Mouse (Mus musculus) heart, embryonic 11.5 days (tissue): ENCODE measurements around the gene Otogl. TPM values are rescaled to one million over a fixed set of nuclear protein-coding genes. Genes with fewer than 3 reads are reported as not detected.
"Not testable (repeated sequence)": the region's sequence is repeated elsewhere in the genome, so short reads cannot be mapped to it uniquely, and the experiment has no call there.

Experiments used
- ATAC-seq: fragments of 200-750 bp; cut with Nextera tagmentation; replicated peaks from 2 replicates; pipeline ENCODE4 v1.8.0; 2017; ENCODE audit warnings: moderate library complexity; ENCODE audit not compliant: insufficient number of reproducible peaks, low FRiP score, low TSS enrichment
- H3K27ac ChIP-seq: fragments of 300-500 bp; sonication (generic); 2 replicates; pipeline ENCODE4 v1.5.1; 2014; ENCODE audit warnings: mild to moderate bottlenecking, low read depth, low read length
- H3K27me3 ChIP-seq: fragments of 300-500 bp; sonication (generic); 2 replicates; pipeline ENCODE4 v1.6.1; 2014; ENCODE audit warnings: mild to moderate bottlenecking, low read length, mixed read lengths; ENCODE audit not compliant: control insufficient read depth, insufficient read depth
- H3K36me3 ChIP-seq: fragments of 300-500 bp; sonication (generic); 2 replicates; pipeline ENCODE4 v1.6.1; 2014; ENCODE audit warnings: mild to moderate bottlenecking, low read length, moderate library complexity, mixed read lengths; ENCODE audit not compliant: control insufficient read depth, insufficient read depth
- H3K4me1 ChIP-seq: fragments of 300-500 bp; sonication (generic); 2 replicates; pipeline ENCODE4 v1.6.1; 2014; ENCODE audit warnings: low read length; ENCODE audit not compliant: control insufficient read depth, insufficient read depth
- H3K4me2 ChIP-seq: fragments of 300-500 bp; sonication (generic); 2 replicates; pipeline ENCODE4 v1.6.1; 2014; ENCODE audit warnings: mild to moderate bottlenecking, moderate library complexity
- H3K4me3 ChIP-seq: fragments of 300-500 bp; sonication (generic); 2 replicates; pipeline ENCODE4 v1.5.1; 2014; ENCODE audit warnings: low read depth, low read length
- H3K9ac ChIP-seq: fragments of 300-500 bp; sonication (generic); 2 replicates; pipeline ENCODE4 v1.6.1; 2014; ENCODE audit warnings: mild to moderate bottlenecking, low read depth, low read length, moderate library complexity
- H3K9me3 ChIP-seq: fragments of 300-500 bp; sonication (generic); replicated peaks from 2 replicates; pipeline ENCODE4 v1.6.1; 2016; ENCODE audit warnings: low read length; ENCODE audit not compliant: control insufficient read depth
- WGBS: fragments of 180-500 bp; shearing (Covaris S2); extraction: QIAGEN DNeasy Blood & Tissue Kit; methylation state at CpG from one replicate; pipeline ENCODE4 v1.1.7; 2014; ENCODE audit not compliant: insufficient replicate concordance; 5-methylcytosine and 5-hydroxymethylcytosine counted together
- polyA plus RNA-seq: library from polyadenylated mRNA; unstranded; fragments of >200 nt; fragmentation: Nextera tagmentation; extraction: Ambion mirVana; gene quantifications from 2 replicates; pipeline ENCODE4 v1.2.1, GENCODE M21; 2014

Gene Otogl
- polyA plus RNA-seq, 1 experiment from 2014 or later, result 0.27 TPM

DNA sequence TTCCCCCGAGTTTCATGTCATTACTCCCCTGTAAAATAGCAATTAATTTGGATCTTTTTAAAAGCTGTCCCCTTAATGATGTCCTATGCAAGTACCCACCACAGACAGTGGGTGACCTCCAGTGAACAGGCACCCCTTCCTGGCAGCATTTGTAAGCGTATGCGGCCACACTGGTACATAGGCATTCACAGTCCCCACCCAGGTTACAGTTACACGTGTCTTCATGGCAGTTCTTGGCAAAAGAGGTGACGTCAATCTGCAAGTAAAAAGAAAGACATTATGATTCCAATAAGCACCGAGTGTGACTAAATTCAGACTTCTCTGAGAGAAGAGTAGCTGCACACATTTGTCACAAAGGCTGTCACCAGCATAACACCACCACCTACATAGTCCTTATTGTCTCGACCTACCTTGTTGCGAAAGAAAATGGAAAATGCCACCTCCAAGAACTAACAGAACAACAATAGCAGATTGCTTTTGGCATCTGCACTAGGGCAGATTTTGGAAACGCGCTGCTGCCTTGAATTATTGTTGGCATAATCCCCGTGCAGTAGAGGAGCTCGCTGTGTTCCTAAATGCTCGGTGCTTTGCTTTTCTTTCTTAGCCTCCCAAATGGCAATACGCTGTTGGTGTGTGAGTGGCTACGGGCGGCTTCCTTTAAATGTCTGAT is 98.0 kb downstream of the Otogl start:
- no peaks in the 10 kb centered on the region for H3K9me3 ChIP-seq
- no peak overlapping the region for H3K27ac ChIP-seq
- WGBS, result 84% methylated on average over 16 of the region's 16 CpGs

GRCm38 (mm10) chr10:107810649-107811398 is 101.1 kb downstream of the Otogl start:
- Histone ChIP-seq H3K27ac (no peak overlapping the region), H3K4me3 (no peak overlapping the region), H3K9me3 (no peaks in the 10 kb centered on the region), H3K4me1 (no peaks in the 10 kb centered on the region), H3K9ac (no peak overlapping the region), H3K36me3 (no peaks in the 10 kb centered on the region), H3K4me2 (no peak overlapping the region), H3K27me3 (no peaks in the 10 kb centered on the region)
- no peak for ATAC-seq
- WGBS, result 70% methylated on average over 6 of the region's 6 CpGs

More for the DNA sequence above, 98.0 kb downstream of the Otogl start:
- no peak overlapping the region for H3K9ac ChIP-seq
- no peak for ATAC-seq
- no peak overlapping the region for H3K4me2 ChIP-seq
- H3K4me1 ChIP-seq, result no peaks in the 10 kb centered on the region
- no peaks in the 10 kb centered on the region for H3K27me3 ChIP-seq
- no peak overlapping the region for H3K4me3 ChIP-seq
- H3K36me3 ChIP-seq, result no peaks in the 10 kb centered on the region

DNA sequence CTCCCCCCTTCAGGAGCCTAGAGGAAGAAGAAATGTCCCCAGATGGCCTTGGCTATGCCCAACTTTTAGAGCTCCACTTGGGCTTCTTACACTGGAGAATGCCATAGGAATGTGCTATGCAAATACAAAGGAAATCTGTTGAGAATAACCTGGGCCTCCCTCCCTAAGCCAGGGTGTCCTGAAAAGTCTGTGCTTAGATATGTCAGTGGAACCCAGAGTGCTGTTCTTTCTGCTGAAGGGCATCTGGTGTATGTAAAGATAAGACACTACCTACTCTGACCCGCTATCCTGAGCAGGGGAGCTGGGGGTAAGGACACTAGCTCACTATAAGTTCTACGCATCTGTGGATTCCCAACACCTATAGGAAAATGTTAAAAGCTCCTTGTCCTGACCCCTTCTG is 106.7 kb downstream of the Otogl start:
- H3K4me3 ChIP-seq, result no peak overlapping the region
- WGBS, result 27% methylated on average over 2 of the region's 2 CpGs

GRCm38 (mm10) chr10:107804285-107804684 is 107.6 kb downstream of the Otogl start:
- not testable (repeated sequence) for H3K27me3 ChIP-seq, H3K27ac ChIP-seq, H3K9ac ChIP-seq, ATAC-seq, H3K4me1 ChIP-seq, H3K36me3 ChIP-seq, H3K4me3 ChIP-seq, H3K9me3 ChIP-seq, H3K4me2 ChIP-seq
- WGBS, result 74% methylated on average over 2 of the region's 2 CpGs

More for the DNA sequence above, 106.7 kb downstream of the Otogl start:
- no peak overlapping the region for H3K9ac ChIP-seq
- H3K4me1 ChIP-seq, result peaks cover 9% of the 10 kb centered on the region
- H3K4me2 ChIP-seq, result no peak overlapping the region
- H3K36me3 ChIP-seq, result no peaks in the 10 kb centered on the region
- H3K27me3 ChIP-seq, result no peaks in the 10 kb centered on the region
- peak overlapping the region; percentile 30 for H3K27ac ChIP-seq
- ATAC-seq, result peak; percentile 39; the same call in 1 of the 2 replicates
- H3K9me3 ChIP-seq, result no peaks in the 10 kb centered on the region

DNA sequence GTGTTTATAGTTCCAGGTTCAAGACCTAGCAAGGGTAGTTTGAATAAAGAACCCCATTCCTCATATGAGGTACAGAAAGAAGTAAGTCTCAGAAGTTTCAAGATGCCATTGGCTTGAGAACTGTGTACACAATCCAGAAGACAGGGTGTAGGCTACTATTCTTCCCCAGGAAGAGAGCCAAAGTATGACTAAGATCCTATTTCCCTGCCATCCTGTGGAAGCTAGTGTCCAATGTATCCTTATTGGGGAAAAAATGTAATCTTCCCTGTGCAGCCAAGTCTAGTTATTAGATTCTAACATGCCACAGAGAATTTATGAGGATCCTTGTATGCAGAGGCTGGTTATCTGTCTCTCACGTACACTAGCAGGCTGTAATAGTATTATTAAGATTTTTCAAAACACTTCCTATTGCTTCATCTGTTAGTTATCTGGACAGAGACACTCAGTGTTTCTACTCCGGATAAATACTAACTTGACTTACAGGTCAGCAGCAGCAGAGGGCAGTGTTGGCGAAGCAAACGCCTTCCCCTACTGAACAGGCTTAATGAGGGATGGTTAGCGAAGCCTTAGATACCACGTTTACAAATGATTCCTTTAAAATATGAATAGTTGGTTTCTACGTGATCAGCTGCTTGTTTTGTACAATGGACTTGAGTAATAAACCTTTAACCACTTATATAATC is 112.1 kb downstream of the Otogl start:
- Histone ChIP-seq H3K4me3 (no peak overlapping the region), H3K27ac (no peak overlapping the region), H3K36me3 (no peaks in the 10 kb centered on the region), H3K4me2 (no peak overlapping the region), H3K27me3 (no peaks in the 10 kb centered on the region), H3K9me3 (no peaks in the 10 kb centered on the region), H3K9ac (no peak overlapping the region), H3K4me1 (peaks cover 2% of the 10 kb centered on the region)
- ATAC-seq, result no peak; the same call in 1 of the 2 replicates
- WGBS, result 9% methylated on average over 7 of the region's 7 CpGs

- no peak for ATAC-seq
- H3K4me2 ChIP-seq, result no peak overlapping the region
- no peaks in the 10 kb centered on the region for H3K27me3 ChIP-seq
- no peaks in the 10 kb centered on the region for H3K36me3 ChIP-seq
- WGBS, result 75% methylated on average over 10 of the region's 10 CpGs
- H3K4me1 ChIP-seq, result no peaks in the 10 kb centered on the region
- no peak overlapping the region for H3K9ac ChIP-seq
- H3K27ac ChIP-seq, result no peak overlapping the region
- H3K9me3 ChIP-seq, result no peaks in the 10 kb centered on the region
- no peak overlapping the region for H3K4me3 ChIP-seq
Observed at GRCm38 (mm10) chr10:107794812-107795756, 116.8 kb downstream of the Otogl start.

GRCm38 (mm10) chr10:107792491-107792890 is 119.4 kb downstream of the Otogl start:
- Histone ChIP-seq H3K27me3 (no peaks in the 10 kb centered on the region), H3K36me3 (no peaks in the 10 kb centered on the region), H3K4me1 (no peaks in the 10 kb centered on the region), H3K9ac (no peak overlapping the region), H3K4me2 (no peak overlapping the region), H3K4me3 (no peak overlapping the region), H3K9me3 (no peaks in the 10 kb centered on the region), H3K27ac (no peak overlapping the region)
- ATAC-seq, result no peak
- 77% methylated on average over 3 of the region's 3 CpGs for WGBS

GRCm38 (mm10) chr10:107779548-107779947 is 132.4 kb downstream of the Otogl start:
- Histone ChIP-seq H3K4me2 (no peak overlapping the region), H3K9me3 (no peaks in the 10 kb centered on the region), H3K27ac (0 out of 2 replicates have a peak overlapping the region, but pooled peaks have one; percentile 25), H3K27me3 (no peaks in the 10 kb centered on the region), H3K9ac (no peak overlapping the region), H3K4me1 (peaks cover 2% of the 10 kb centered on the region; the same call in 1 of the 2 replicates), H3K36me3 (no peaks in the 10 kb centered on the region), H3K4me3 (no peak overlapping the region)
- WGBS, result 44% methylated on average over 2 of the region's 2 CpGs
- no peak for ATAC-seq
